Mouse (Mus musculus) limb, embryonic 11.5 days (tissue): ENCODE measurements around the gene Phospho1. TPM values are rescaled to one million over a fixed set of nuclear protein-coding genes. Genes with fewer than 3 reads are reported as not detected.

ENCODE experiments used
- ATAC-seq: fragments of 200-750 bp; cut with Nextera tagmentation; 2 replicates; pipeline ENCODE4 v1.8.0; 2017; ENCODE audit warnings: low read depth; ENCODE audit not compliant: insufficient number of reproducible peaks, low FRiP score, low TSS enrichment
- DNase-seq: peaks from one replicate; pipeline ENCODE4 v3.0.0-alpha.2; 2015; ENCODE audit warnings: low spot score
- H3K27ac ChIP-seq: fragments of 300-500 bp; sonication (generic); replicated peaks from 2 replicates; pipeline ENCODE4 v1.5.1; 2014; ENCODE audit warnings: low read depth, mild to moderate bottlenecking, low read length
- H3K27me3 ChIP-seq: fragments of 300-500 bp; sonication (generic); 2 replicates; pipeline ENCODE4 v1.6.1; 2014; ENCODE audit warnings: mild to moderate bottlenecking, low read length, mixed read lengths; ENCODE audit not compliant: control insufficient read depth, insufficient read depth
- H3K36me3 ChIP-seq: fragments of 300-500 bp; sonication (generic); 2 replicates; pipeline ENCODE4 v1.6.1; 2014; ENCODE audit warnings: mild to moderate bottlenecking, low read length, moderate library complexity, mixed read lengths; ENCODE audit not compliant: control insufficient read depth, insufficient read depth
- H3K4me1 ChIP-seq: fragments of 300-500 bp; sonication (generic); 2 replicates; pipeline ENCODE4 v1.6.1; 2014; ENCODE audit warnings: low read length, mixed read lengths; ENCODE audit not compliant: control insufficient read depth, insufficient read depth
- H3K4me2 ChIP-seq: fragments of 300-500 bp; sonication (generic); 2 replicates; pipeline ENCODE4 v1.6.1; 2014; ENCODE audit warnings: low read depth, mild to moderate bottlenecking, moderate library complexity; ENCODE audit not compliant: severe bottlenecking
- H3K4me3 ChIP-seq: fragments of 300-500 bp; sonication (generic); 2 replicates; pipeline ENCODE4 v1.5.1; 2014; ENCODE audit warnings: low read depth, low read length
- H3K9ac ChIP-seq: fragments of 300-500 bp; sonication (generic); 2 replicates; pipeline ENCODE4 v1.6.1; 2014; ENCODE audit warnings: mild to moderate bottlenecking, low read length
- H3K9me3 ChIP-seq: fragments of 300-500 bp; sonication (generic); 2 replicates; pipeline ENCODE4 v1.6.1; 2016; ENCODE audit warnings: low read length; ENCODE audit not compliant: control insufficient read depth
- WGBS: fragments of 180-500 bp; shearing (Covaris S2); extraction: QIAGEN DNeasy Blood & Tissue Kit; methylation state at CpG from one replicate; pipeline ENCODE4 v1.1.7; 2014; 5-methylcytosine and 5-hydroxymethylcytosine counted together
- polyA plus RNA-seq: library from polyadenylated mRNA; unstranded; fragments of >200 nt; fragmentation: Nextera tagmentation; extraction: Ambion mirVana; gene quantifications from 2 replicates; pipeline ENCODE4 v1.2.1, GENCODE M21; 2014

Gene Phospho1
- polyA plus RNA-seq, 1 experiment from 2014 or later: 0.60 TPM

- no peak for ATAC-seq
- Histone ChIP-seq H3K9me3 (no peaks in the 10 kb centered on the region), H3K4me2 (peak overlapping the region; percentile 79; the same call in 1 of the 2 replicates), H3K27me3 (no peaks in the 10 kb centered on the region), H3K4me1 (no peaks in the 10 kb centered on the region), H3K36me3 (no peaks in the 10 kb centered on the region), H3K4me3 (no peak overlapping the region), H3K27ac (no peak overlapping the region), H3K9ac (no peak overlapping the region)
- no peak for DNase-seq
- WGBS: 84% methylated on average over 4 of the region's 4 CpGs
Measured at GRCm38 (mm10) chr11:95857306-95857705, 33.0 kb downstream of the Phospho1 start.

DNA sequence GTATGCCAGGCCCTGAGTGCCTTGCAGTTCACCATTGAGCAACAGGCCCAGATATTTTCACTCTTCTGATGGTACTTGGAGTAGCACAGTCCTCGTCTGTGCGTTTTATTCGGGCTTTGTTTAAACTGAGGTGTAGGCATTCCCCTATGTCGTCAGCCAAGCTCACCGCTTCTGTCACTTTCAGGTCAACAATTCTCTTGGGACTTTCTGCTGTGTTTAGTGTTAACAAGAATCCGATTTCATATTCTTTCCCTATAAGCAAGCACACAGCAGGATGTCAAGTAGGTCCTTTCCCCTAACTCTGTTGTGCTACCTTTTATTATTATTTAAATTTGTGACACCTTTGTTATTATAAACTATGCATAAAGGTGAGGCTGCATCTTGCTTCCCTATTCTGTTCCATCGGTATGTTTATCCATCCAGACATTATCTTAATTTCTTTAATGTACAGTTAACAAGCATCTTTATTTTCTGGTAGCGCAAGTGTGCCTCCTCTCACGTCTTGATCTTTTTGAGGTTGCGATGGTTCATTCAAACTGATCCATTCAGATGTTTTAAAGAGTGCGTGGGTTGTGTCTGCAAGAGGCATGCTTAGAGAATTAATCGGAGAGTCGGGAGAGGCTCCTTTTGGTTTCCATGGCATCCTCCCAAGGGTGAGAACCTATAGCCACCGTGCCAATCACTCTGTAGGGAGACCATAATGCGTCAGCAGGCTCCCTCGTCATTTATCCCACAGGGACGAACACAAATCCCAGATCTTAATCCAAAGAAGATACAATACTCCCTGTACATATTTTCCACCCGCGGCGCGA lies 33.6 kb downstream of the Phospho1 start:
- Histone ChIP-seq H3K27me3 (no peaks in the 10 kb centered on the region), H3K36me3 (no peaks in the 10 kb centered on the region), H3K4me1 (no peaks in the 10 kb centered on the region), H3K4me3 (peak overlapping the region; percentile 68), H3K9ac (peak overlapping the region; percentile 58), H3K9me3 (no peaks in the 10 kb centered on the region), H3K27ac (no peak overlapping the region; the same call in 1 of the 2 replicates), H3K4me2 (peak overlapping the region; percentile 79)
- DNase-seq: no peak
- no peak; the same call in 1 of the 2 replicates for ATAC-seq
- WGBS: 24% methylated on average over 21 of the region's 21 CpGs

GRCm38 (mm10) chr11:95858528-95859467 lies 34.5 kb downstream of the Phospho1 start:
- H3K27me3 ChIP-seq: no peaks in the 10 kb centered on the region
- peak overlapping the region; percentile 58 for H3K9ac ChIP-seq
- H3K4me3 ChIP-seq: peak overlapping the region; percentile 68
- no peaks in the 10 kb centered on the region for H3K9me3 ChIP-seq
- H3K4me1 ChIP-seq: no peaks in the 10 kb centered on the region
- DNase-seq (peak; percentile 98), ATAC-seq (peak; percentile 97)
- H3K36me3 ChIP-seq: no peaks in the 10 kb centered on the region
- peak overlapping the region; percentile 79 for H3K4me2 ChIP-seq
- peak overlapping the region; percentile 80 for H3K27ac ChIP-seq
- WGBS: under 1% methylated on average over 58 of the region's 58 CpGs

GRCm38 (mm10) chr11:95859468-95859855 lies 35.2 kb downstream of the Phospho1 start:
- Histone ChIP-seq H3K4me3 (peak overlapping the region; percentile 68), H3K9me3 (no peaks in the 10 kb centered on the region), H3K4me1 (no peaks in the 10 kb centered on the region), H3K27ac (peak overlapping the region; percentile 80), H3K27me3 (no peaks in the 10 kb centered on the region), H3K36me3 (no peaks in the 10 kb centered on the region), H3K9ac (peak overlapping the region; percentile 58; the same call in 1 of the 2 replicates), H3K4me2 (peak overlapping the region; percentile 79)
- DNase-seq (peak; percentile 80), ATAC-seq (peak; percentile 46; the same call in 1 of the 2 replicates)
- WGBS: under 1% methylated on average over 35 of the region's 35 CpGs

DNA sequence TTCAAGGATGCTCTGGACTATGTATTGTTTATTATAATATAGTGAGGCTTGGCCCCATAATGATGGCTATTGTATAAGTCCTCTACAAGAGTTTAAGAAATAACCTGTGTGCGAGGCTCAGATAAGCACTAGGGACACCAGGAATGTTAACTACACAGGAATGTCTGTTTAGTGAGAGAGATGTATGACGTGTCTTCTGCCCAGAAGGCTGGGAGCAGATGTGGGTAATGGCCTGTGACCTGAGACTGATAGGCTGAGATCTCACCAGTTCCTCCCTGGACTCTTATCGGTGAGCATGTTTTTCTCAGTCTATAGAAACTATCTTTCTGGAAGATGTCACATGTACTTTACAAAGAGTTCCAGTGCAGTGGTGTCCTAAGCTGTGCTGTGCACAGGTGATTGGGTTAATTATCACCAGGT lies 35.8 kb downstream of the Phospho1 start:
- no peaks in the 10 kb centered on the region for H3K27me3 ChIP-seq
- no peak for DNase-seq
- H3K36me3 ChIP-seq: no peaks in the 10 kb centered on the region
- H3K27ac ChIP-seq: no peak overlapping the region
- WGBS: 34% methylated on average over 3 of the region's 3 CpGs
- ATAC-seq: no peak
- no peaks in the 10 kb centered on the region for H3K4me1 ChIP-seq
- H3K9me3 ChIP-seq: no peaks in the 10 kb centered on the region
- H3K9ac ChIP-seq: no peak overlapping the region
- peak overlapping the region; percentile 68 for H3K4me3 ChIP-seq
- peak overlapping the region; percentile 79 for H3K4me2 ChIP-seq

GRCm38 (mm10) chr11:95861397-95861796 lies 37.1 kb downstream of the Phospho1 start:
- Histone ChIP-seq H3K4me3 (no peak overlapping the region), H3K4me1 (no peaks in the 10 kb centered on the region), H3K4me2 (no peak overlapping the region), H3K27ac (no peak overlapping the region), H3K9me3 (no peaks in the 10 kb centered on the region), H3K27me3 (no peaks in the 10 kb centered on the region), H3K9ac (no peak overlapping the region), H3K36me3 (no peaks in the 10 kb centered on the region)
- WGBS: 95% methylated on average over 8 of the region's 8 CpGs
- ATAC-seq (no peak), DNase-seq (no peak)

DNA sequence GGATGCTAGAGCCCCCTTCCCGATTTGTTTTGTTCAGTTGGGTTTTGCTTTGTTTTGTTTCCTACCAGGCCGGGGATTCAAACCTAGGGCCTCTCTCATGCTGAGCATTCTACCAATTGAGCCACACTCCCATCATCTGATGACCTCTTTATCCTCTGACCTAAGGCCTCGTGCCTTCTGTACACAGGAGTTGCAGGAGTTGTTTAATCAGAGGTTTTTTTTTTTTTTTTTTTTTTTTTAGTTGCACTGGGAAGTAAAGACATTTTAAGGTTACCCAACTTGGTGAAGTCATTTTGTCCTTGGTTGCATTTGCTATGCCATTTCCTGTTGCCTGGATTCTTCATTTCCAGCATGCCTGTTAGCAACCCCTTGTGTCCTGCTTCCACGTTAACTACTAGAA lies 45.1 kb downstream of the Phospho1 start:
- Histone ChIP-seq H3K9ac (no peak overlapping the region), H3K4me2 (no peak overlapping the region), H3K9me3 (no peaks in the 10 kb centered on the region), H3K36me3 (no peaks in the 10 kb centered on the region), H3K4me1 (no peaks in the 10 kb centered on the region), H3K4me3 (no peak overlapping the region), H3K27me3 (no peaks in the 10 kb centered on the region), H3K27ac (no peak overlapping the region)
- no peak for ATAC-seq
- DNase-seq: no peak
- 78% methylated on average over 4 of the region's 4 CpGs for WGBS

- H3K4me1 ChIP-seq: no peaks in the 10 kb centered on the region
- H3K9ac ChIP-seq: no peak overlapping the region
- 74% methylated on average over 6 of the region's 6 CpGs for WGBS
- no peaks in the 10 kb centered on the region for H3K9me3 ChIP-seq
- no peak for DNase-seq
- H3K36me3 ChIP-seq: no peaks in the 10 kb centered on the region
- ATAC-seq: no peak
- H3K27ac ChIP-seq: no peak overlapping the region
- no peaks in the 10 kb centered on the region for H3K27me3 ChIP-seq
- H3K4me3 ChIP-seq: no peak overlapping the region
- no peak overlapping the region for H3K4me2 ChIP-seq
Measured at GRCm38 (mm10) chr11:95869918-95870470, 45.7 kb downstream of the Phospho1 start.
